Mouse (Mus musculus) cortical plate, adult 2 months (tissue): ENCODE results near the gene Fzd4. TPM values are rescaled to one million over a fixed set of nuclear protein-coding genes. Genes with fewer than 3 reads are reported as not detected.
A peak's percentile ranks its signal among the peaks of the same experiment; 100 is the strongest.

Experiments used
- H3K27ac ChIP-seq: fragments of 200-500 bp; 2 replicates; pipeline ENCODE4 v1.5.1; 2012; ENCODE audit warnings: low read length, control low read depth, inconsistent platforms; ENCODE audit not compliant: insufficient read depth
- H3K4me1 ChIP-seq: fragments of 200-500 bp; 2 replicates; pipeline ENCODE4 v1.6.1; 2011; ENCODE audit warnings: low read length; ENCODE audit not compliant: control insufficient read depth, insufficient read depth
- H3K4me3 ChIP-seq: fragments of 200-500 bp; 2 replicates; pipeline ENCODE4 v1.5.1; 2011; ENCODE audit warnings: mild to moderate bottlenecking, low read length, control low read depth; ENCODE audit not compliant: insufficient read depth
- CTCF ChIP-seq: fragments of 200-500 bp; IDR thresholded peaks from 2 replicates; pipeline ENCODE4 v1.5.1; 2011; ENCODE audit warnings: mild to moderate bottlenecking, control low read depth, low read length; ENCODE audit not compliant: insufficient read depth; ENCODE audit errors: extremely low read depth
- POLR2A ChIP-seq: fragments of 200-500 bp; IDR thresholded peaks from 2 replicates; pipeline ENCODE4 v1.6.1; 2011; ENCODE audit warnings: mild to moderate bottlenecking, low read length, control low read depth; ENCODE audit not compliant: insufficient read depth; ENCODE audit errors: extremely low read depth
- polyA plus RNA-seq: library from polyadenylated mRNA; depleted of rRNA; stranded (reverse); fragments of >200 nt; gene quantifications from 2 replicates; pipeline ENCODE4 v1.2.3, GENCODE M21; 2012; rRNA removed

The Fzd4 gene
- polyA plus RNA-seq: 5.1 and 6.2 TPM in 2 replicates

DNA sequence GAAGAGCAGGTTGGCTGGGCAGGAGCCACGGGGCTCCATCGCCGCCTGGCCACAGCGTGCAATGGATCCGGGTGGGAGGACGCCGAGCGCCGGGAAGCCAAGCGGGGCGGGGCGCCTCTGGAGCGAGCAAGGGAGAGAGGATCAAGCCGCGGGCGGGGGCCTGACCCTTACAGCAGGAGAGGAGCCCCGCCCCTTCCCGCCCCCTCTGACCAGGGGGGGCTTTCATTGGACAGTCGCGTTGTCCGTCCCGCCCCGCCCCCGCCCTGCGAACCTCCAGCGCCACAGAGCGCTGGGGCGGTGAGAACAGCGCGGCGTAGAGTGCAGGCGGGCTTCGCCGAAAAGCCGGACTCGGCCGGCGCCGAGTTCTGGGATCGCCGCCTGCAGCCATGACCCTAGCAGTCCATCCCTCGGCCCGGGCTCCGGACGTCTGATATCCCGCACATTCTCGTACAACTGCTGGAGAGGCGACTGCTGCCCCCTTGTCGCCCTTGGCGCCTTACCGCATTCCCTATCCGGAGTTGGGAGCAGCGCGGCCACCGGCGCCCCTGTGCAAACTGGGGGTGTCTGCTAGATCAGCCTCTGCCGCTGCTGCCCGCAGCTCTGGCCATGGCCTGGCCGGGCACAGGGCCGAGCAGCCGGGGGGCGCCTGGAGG lies at the start of gene Fzd4, which contains the start of gene Tmem135:
Fzd4 (plus strand) TSS at position 275 of the 653 bp plus-strand sequence.
Tmem135 (minus strand) TSS at position 142 of the 653 bp plus-strand sequence.
- no peak for TF ChIP-seq CTCF
- TF ChIP-seq POLR2A: peak; percentile 52; the same call in 1 of the 2 replicates
- Histone ChIP-seq H3K4me3 (peak within 1 kb of the TSS; percentile 97), H3K27ac (peak within 1 kb of the TSS; percentile 98), H3K4me1 (no peaks in the 10 kb centered on the region)

DNA sequence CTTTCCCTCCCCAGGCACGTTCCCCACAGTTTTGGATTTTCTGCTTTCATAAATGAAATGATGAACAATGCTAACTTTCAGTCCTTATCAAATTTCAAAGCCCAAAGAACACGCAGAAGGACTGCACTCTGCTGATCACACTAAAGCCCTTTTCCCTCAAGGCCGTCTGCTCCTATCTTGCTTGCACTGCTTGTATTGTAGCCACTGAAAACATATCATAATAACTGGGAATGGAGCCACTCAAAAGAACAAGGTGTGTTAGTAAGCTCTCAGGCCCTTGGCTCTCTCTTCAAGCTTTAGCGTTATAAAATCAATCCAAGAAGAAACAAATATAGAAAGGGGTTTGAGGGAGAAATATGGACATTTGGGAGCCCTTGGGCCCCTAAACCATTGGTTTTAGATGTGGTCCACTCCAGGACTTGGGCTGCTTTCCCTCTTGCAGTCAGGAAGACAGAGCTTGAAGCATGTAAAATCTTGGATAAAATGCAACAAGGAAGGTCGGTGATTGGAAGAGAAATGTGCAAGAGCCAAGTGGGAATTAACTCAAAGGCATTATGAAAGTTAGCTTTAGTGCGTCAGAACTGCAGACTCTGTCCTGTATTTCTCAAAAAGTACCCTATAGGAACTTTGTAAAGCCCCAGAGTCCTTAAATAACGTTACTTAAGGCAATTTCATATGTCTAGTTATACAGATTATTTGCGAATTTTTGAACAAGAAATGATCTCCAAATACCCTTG lies 48.5 kb upstream of the Fzd4 start:
- Histone ChIP-seq H3K4me1 (no peaks in the 10 kb centered on the region), H3K4me3 (no peak overlapping the region), H3K27ac (no peak overlapping the region)
- TF ChIP-seq POLR2A (no peak), CTCF (no peak)

DNA sequence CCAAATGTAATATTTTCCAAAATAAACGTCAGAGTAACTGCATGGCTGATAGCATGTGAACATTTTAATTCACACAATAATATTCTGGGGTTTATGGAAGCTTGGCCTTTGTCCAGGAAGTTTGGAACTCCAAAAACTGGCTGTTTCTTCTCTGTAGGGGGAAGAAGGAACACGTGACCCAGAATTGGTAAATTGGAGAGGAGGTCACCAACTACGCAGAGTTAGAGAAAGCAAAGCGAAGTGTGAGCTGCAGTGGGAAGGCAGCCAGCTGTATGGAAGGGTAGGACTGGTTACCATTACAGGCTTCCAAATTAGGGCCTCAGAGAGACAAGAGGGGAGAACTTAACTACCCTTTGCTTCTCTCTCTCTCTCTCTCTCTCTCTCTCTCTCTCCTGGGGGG lies 47.8 kb upstream of the Fzd4 start:
- TF ChIP-seq POLR2A (no peak), CTCF (no peak)
- no peak overlapping the region for H3K27ac ChIP-seq
- H3K4me3 ChIP-seq: no peak overlapping the region

DNA sequence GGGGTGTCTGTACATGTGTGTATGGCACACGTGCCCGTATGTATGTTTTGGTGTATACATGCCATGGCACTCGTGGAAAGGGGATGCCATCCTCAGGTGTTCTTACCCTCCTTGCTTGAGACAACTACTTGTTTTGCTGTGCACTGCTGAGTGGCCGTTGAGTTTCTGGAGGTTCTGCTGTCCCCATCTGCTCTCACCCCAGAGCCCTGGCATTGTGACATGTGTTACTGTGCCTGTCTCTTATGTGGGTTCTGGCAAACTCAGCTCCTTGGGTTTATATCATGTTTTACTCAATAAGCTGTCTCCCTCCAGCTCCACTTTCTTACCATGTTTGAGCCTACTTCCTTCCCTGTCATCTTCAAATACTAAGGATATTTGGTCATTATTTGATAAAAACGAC lies 40.2 kb upstream of the Fzd4 start:
- no peak for TF ChIP-seq CTCF
- TF ChIP-seq POLR2A: no peak
- Histone ChIP-seq H3K4me1 (no peaks in the 10 kb centered on the region), H3K27ac (no peak overlapping the region), H3K4me3 (no peak overlapping the region)

More for the DNA sequence above, 47.8 kb upstream of the Fzd4 start:
- no peaks in the 10 kb centered on the region for H3K4me1 ChIP-seq

DNA sequence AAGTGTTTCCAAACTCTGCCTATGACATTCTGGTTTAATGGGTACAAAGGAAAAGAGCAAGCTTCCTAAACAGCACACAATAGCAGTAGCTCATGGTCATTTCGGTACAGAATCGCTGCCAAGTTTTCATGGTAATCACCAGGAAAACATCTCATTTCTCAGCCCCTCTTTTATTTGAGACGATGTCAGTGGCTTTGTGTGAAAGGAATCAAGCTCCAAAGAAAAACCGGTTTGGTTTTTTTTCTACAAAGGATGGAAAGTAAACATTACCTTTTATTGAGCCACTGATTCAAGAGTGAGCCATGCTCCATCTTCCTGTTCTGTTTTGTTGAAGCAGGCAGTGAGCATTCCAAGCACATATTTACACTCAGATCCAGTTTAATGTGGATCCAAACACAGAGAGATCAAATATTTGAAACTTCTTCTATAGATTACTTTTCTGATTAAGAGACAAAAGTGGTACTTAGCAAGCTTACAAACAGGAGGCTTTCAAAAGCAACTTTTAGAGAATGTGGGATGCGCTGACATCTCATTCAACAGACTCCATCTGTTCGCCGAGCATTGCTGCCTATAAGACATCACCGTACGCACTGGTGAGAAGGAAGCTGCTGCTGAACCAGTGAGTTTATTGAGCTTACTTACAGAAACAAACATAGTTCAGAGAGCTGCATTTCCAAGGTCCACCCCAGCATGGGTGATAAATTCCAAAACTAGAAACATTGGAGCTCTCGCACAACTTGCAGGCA lies 38.8 kb upstream of the Fzd4 start:
- TF ChIP-seq POLR2A: no peak
- TF ChIP-seq CTCF: no peak
- Histone ChIP-seq H3K4me1 (no peaks in the 10 kb centered on the region), H3K4me3 (no peak overlapping the region), H3K27ac (no peak overlapping the region)

DNA sequence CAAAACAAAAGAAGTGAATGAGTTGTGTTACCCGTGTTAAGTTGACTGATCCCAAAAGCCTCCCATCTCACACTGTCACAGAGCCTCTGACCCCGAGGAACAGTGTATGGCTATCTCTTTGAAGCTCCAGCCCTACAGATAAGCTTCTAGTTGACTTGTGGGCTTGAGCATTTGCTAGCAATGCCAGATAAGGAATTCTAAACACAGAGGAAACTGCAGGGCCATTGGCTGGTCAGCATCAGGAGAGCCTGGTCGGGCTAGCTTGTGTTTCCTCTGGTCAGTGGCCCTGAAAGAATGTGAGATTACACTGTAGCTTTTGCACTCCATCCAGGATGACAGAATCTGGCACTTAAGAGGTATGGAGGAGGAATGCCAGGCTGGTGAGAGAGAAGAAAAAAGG lies 36.5 kb upstream of the Fzd4 start:
- Histone ChIP-seq H3K4me3 (no peak overlapping the region), H3K27ac (no peak overlapping the region), H3K4me1 (no peaks in the 10 kb centered on the region)
- no peak for TF ChIP-seq POLR2A
- TF ChIP-seq CTCF: no peak

DNA sequence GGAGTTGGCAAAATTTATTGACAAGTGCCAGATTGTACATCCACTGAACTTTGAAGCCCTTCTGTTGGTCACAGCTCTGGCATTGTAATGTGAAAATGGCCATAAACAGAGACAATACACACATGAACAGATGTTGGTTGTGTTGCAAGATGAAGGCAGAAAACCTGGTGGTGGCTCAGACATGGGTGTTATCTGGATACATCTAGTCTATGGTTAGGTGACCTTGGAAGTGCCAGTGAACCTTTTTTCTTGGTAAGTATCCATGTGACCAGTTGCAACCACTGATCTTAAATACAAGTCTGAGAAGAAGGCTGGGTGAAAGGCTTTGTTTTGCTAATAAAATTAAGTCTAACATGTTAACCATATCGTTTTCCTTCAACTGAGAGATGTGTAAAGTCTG lies 34.1 kb upstream of the Fzd4 start:
- TF ChIP-seq POLR2A (no peak), CTCF (no peak)
- no peak overlapping the region for H3K27ac ChIP-seq
- no peak overlapping the region for H3K4me3 ChIP-seq
- H3K4me1 ChIP-seq: no peaks in the 10 kb centered on the region

DNA sequence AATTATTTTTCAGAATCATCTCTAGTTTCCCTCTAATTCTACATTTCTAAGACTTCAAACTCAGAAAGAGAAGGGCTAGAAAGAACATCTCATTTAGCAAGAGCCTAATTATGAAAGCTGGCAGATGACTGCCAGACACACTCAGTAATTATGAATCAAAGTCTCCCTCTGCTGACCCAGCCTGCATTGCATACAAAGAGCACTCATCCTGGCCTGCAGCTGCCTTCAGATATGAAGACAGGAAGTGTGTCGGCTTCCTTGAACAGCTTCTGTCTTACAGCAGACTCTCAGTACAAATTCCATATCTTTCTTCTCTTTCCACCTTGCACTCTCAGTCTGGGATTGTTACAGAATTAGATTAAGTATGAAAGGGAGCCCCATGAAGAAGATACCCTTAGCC lies 33.2 kb upstream of the Fzd4 start:
- Histone ChIP-seq H3K4me1 (no peaks in the 10 kb centered on the region), H3K4me3 (no peak overlapping the region), H3K27ac (no peak overlapping the region)
- TF ChIP-seq POLR2A (no peak), CTCF (peak; percentile 46; the same call in 1 of the 2 replicates)

DNA sequence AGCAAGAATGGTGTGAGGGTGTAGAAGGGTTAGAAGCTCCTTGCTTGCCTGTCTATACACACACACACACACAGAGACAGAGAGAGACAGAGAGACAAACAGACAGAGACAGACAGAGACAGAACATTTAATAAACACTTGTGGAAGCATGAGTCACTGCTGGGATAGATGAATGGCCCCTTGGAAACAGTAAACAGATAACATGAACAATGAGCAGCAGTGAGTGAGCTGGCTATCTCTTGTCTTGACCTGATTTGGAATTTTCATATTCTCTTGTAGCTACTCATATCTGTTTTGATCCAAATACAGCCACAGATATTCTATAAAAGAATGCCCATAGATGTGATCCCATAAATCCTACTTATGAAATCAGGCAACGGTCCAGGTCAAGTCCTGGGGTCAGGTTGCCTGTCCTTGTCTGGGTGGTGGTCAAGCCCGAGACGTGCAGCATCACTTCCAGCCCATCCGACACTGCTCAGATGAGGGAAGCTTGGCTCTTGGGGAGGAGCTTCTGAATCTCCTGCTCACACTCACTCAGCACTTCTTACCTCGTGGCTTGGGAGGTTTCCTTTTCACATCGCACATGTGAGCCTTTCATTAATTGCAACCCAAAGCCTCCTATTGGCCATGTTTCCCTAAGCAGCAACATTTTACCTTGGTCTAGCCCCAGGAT lies 32.4 kb upstream of the Fzd4 start:
- H3K4me3 ChIP-seq: no peak overlapping the region
- no peak overlapping the region for H3K27ac ChIP-seq
- H3K4me1 ChIP-seq: no peaks in the 10 kb centered on the region
- TF ChIP-seq POLR2A (no peak), CTCF (no peak)

DNA sequence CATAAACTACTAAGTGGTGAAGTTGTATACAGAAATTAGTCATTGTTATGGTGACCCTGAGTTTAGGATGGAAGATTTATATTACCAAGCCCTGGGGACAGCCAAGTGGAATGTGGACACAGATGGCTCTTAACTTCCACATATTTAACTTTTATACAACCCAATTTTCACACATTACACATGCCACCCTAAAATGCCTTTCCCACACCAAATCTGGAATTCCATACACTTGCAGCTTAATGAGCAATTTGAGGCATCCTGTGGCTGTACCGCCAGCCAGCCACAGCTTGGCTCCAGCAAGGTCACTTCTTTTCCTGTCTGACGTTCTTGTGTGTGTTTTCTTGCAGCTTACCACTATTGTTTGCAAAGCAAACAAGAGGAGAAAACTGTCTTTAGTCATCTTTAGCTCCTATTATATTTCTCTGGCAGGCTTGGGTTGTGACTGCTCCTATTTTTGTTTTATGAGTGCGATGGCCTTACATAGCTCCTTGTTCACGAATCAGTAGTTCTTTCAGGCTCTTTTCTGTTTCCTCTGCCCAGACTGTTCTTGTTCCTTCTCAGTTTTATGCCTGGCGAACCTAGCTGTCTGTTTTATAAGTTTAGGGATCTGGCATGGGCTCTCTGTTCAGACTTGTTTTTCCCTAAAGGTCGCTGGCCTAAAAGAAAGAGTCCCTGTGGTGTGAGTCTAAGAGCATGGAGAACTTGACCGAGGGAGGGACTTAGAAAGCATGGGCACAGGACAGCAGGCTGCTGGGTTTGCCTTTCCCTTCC lies 23.0 kb upstream of the Fzd4 start:
- Histone ChIP-seq H3K4me3 (no peak overlapping the region), H3K27ac (no peak overlapping the region), H3K4me1 (no peaks in the 10 kb centered on the region)
- no peak for TF ChIP-seq CTCF
- no peak for TF ChIP-seq POLR2A
